Mouse (Mus musculus): ENCODE data around the gene Faah. TPM values are rescaled to one million over a fixed set of nuclear protein-coding genes. Genes with fewer than 3 reads are reported as not detected.
A peak's percentile ranks its signal among the peaks of the same experiment; 100 is the strongest.

Gene Faah
- polyA plus RNA-seq, 1 experiment from 2014 or later = 26.7 TPM

GRCm38 (mm10) chr4:115938276-115939160 lies 79.2 kb downstream of the Faah start:
- H3K4me1 ChIP-seq = peaks cover 32% of the 10 kb centered on the region
- no peaks in the 10 kb centered on the region for H3K36me3 ChIP-seq (replicated peaks)
- peaks cover 82% of the 10 kb centered on the region for H3K27me3 ChIP-seq (replicated peaks)
- H3K4me3 ChIP-seq = peak overlapping the region; percentile 28
- H3K9me3 ChIP-seq = no peaks in the 10 kb centered on the region
- WGBS = 2% methylated on average over 37 of the region's 37 CpGs
- H3K27ac ChIP-seq = no peak overlapping the region
- no peak for ATAC-seq (replicated peaks)
- H3K9ac ChIP-seq = no peak overlapping the region
- H3K4me2 ChIP-seq = peak overlapping the region; percentile 45

DNA sequence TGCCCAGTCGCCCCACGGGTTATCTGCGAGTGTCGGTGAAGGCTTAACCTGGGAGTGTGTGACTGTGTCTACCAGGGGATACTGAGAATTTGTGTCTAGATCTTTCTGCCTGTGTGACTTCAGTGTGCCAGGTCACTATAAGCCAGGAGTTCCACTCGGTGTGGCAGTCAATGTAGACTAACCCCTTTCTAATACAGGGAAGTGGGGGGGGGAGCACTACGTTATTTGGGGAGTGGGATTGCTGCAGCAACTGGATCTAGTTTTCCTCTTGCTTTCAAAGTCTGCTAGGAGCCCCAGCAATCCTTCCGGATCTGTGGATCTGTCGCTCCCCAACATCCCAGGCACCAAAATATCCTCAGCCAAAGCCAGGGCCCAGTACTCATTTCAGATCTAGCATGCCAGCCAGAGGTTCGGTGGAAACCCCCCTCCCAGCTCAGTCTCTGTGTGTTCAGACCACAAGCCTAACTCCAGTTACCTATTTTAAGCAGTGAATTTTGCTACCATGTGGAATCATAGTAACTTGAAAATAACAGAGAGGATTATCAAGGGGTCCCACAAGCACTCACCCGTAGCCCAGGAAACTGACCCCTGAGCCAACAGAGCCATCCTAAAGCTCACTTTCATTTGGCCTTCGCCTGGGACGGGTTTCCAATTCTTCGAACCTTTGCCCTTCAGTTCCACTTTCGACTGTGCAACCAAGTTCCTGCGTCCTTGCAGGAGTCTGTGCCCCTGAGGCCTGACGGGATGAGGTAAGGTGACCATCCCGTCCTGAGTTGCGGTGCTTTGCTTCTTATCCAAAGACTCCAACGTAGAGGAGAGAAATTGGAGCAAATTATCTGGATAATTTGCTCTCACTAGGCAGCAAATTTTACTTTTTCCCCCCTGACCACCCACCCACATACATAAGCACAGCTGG lies 80.4 kb downstream of the Faah start:
- peak overlapping the region; percentile 24 for H3K4me3 ChIP-seq
- WGBS = 8% methylated on average over 19 of the region's 19 CpGs
- H3K4me2 ChIP-seq = peak overlapping the region; percentile 39
- H3K4me1 ChIP-seq = peaks cover 31% of the 10 kb centered on the region
- H3K36me3 ChIP-seq (replicated peaks) = no peaks in the 10 kb centered on the region
- no peaks in the 10 kb centered on the region for H3K9me3 ChIP-seq
- peaks cover 82% of the 10 kb centered on the region for H3K27me3 ChIP-seq (replicated peaks)
- no peak overlapping the region for H3K27ac ChIP-seq
- no peak for ATAC-seq (replicated peaks)
- H3K9ac ChIP-seq = no peak overlapping the region

- Histone ChIP-seq H3K4me3 (peak overlapping the region; percentile 24), H3K9ac (0 out of 2 replicates have a peak overlapping the region, but pooled peaks have one; percentile 8), H3K27ac (no peak overlapping the region), H3K9me3 (no peaks in the 10 kb centered on the region), H3K4me1 (peaks cover 33% of the 10 kb centered on the region), H3K27me3 (replicated peaks) (peaks cover 82% of the 10 kb centered on the region), H3K4me2 (peak overlapping the region; percentile 39), H3K36me3 (replicated peaks) (no peaks in the 10 kb centered on the region)
- no peak for ATAC-seq (replicated peaks)
- 1% methylated on average over 20 of the region's 20 CpGs for WGBS
These were observed 81.1 kb downstream of the Faah start for GRCm38 (mm10) chr4:115936646-115937045.

DNA sequence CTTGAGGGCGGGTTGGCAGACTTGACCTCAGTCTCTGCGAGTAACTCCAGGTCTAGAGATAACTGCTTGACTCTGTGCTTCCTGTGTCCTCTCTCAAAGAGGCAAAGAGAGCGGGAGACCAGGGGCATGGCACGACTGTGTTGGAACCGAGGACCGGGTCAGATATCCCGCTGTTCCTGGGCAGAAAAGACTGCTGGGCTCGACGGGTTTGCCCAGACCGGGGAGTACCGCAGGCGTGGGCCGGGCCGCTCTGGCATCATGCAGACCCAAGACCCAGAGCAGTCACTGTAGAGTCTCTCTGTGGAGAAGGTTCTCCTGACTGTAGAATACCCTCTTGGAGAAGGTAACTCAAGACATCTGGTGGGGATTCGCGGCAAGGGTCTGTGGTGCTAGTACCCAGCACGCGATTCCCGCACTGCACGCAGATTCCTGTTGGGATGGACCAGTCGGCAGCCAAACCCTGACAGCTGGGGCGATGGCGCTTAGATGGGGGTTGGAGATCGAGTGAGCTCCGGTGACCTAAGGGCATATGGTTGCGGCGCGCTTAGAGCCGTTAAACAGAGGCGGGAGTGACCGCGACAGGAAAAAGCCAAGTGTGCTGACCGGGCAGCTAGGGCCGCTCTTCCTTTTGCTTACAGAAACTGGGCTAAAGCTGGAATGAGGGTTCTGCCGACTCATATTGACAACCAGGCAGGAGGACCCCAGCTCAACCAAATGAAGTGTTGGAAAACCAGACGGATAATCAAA lies 81.7 kb downstream of the Faah start:
- WGBS = 6% methylated on average over 36 of the region's 36 CpGs

GRCm38 (mm10) chr4:115931556-115932088 lies 86.1 kb downstream of the Faah start:
- Histone ChIP-seq H3K27ac (no peak overlapping the region), H3K27me3 (replicated peaks) (peaks cover 63% of the 10 kb centered on the region), H3K4me3 (no peak overlapping the region), H3K9me3 (no peaks in the 10 kb centered on the region), H3K9ac (no peak overlapping the region), H3K36me3 (replicated peaks) (no peaks in the 10 kb centered on the region), H3K4me1 (peaks cover 13% of the 10 kb centered on the region), H3K4me2 (no peak overlapping the region; the same call in 1 of the 2 replicates)
- no peak for ATAC-seq (replicated peaks)
- 64% methylated on average over 13 of the region's 13 CpGs for WGBS

More for the DNA sequence above, 81.7 kb downstream of the Faah start:
- Histone ChIP-seq H3K27me3 (replicated peaks) (peaks cover 85% of the 10 kb centered on the region), H3K27ac (no peak overlapping the region), H3K4me3 (peak overlapping the region; percentile 24), H3K4me2 (peak overlapping the region; percentile 39), H3K9ac (no peak overlapping the region), H3K4me1 (peaks cover 34% of the 10 kb centered on the region), H3K9me3 (no peaks in the 10 kb centered on the region), H3K36me3 (replicated peaks) (no peaks in the 10 kb centered on the region)
- ATAC-seq (replicated peaks) = no peak

GRCm38 (mm10) chr4:115927637-115928036 lies 90.1 kb downstream of the Faah start:
- H3K9ac ChIP-seq = no peak overlapping the region
- H3K27ac ChIP-seq = no peak overlapping the region
- no peak overlapping the region for H3K4me2 ChIP-seq
- H3K4me3 ChIP-seq = no peak overlapping the region
- 70% methylated on average over 7 of the region's 7 CpGs for WGBS
- peaks cover 3% of the 10 kb centered on the region; the same call in 1 of the 2 replicates for H3K4me1 ChIP-seq
- peaks cover 27% of the 10 kb centered on the region for H3K27me3 ChIP-seq (replicated peaks)
- H3K36me3 ChIP-seq (replicated peaks) = no peaks in the 10 kb centered on the region
- H3K9me3 ChIP-seq = no peaks in the 10 kb centered on the region
- no peak for ATAC-seq (replicated peaks)

- no peak overlapping the region for H3K4me3 ChIP-seq
- no peak overlapping the region for H3K27ac ChIP-seq
- no peak overlapping the region for H3K9ac ChIP-seq
- H3K27me3 ChIP-seq (replicated peaks) = peaks cover 3% of the 10 kb centered on the region; the same call in 1 of the 2 replicates
- ATAC-seq (replicated peaks) = no peak; the same call in 1 of the 2 replicates
- no peaks in the 10 kb centered on the region for H3K9me3 ChIP-seq
- no peaks in the 10 kb centered on the region for H3K4me1 ChIP-seq
- WGBS = 81% methylated on average over 16 of the region's 16 CpGs
- H3K36me3 ChIP-seq (replicated peaks) = no peaks in the 10 kb centered on the region
- no peak overlapping the region for H3K4me2 ChIP-seq
These were observed 94.4 kb downstream of the Faah start for GRCm38 (mm10) chr4:115923262-115923880.

DNA sequence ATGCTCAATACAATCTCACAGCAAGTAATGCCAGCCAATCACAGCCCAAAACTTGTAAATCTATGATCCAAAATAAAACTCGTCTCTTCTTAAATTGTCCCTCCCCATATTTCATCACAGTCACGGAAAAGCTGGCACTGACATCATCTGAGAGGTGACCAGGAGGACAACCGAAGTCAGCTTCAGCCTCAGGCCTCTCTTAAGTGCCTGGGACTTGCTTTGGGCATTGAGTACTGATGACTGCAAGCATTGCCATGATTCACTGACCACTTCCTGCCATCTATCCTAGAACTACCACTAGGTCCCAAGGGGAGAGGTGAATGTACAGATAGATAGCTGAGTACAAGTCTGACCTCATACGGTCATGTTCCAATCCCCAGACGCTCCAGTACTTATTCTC lies 95.0 kb downstream of the Faah start:
- no peaks in the 10 kb centered on the region for H3K9me3 ChIP-seq
- H3K9ac ChIP-seq = no peak overlapping the region
- H3K27ac ChIP-seq = no peak overlapping the region
- 94% methylated on average over 5 of the region's 5 CpGs for WGBS
- H3K4me2 ChIP-seq = no peak overlapping the region
- ATAC-seq (replicated peaks) = no peak
- H3K27me3 ChIP-seq (replicated peaks) = peaks cover 9% of the 10 kb centered on the region
- no peaks in the 10 kb centered on the region for H3K4me1 ChIP-seq
- H3K4me3 ChIP-seq = no peak overlapping the region
- H3K36me3 ChIP-seq (replicated peaks) = no peaks in the 10 kb centered on the region

DNA sequence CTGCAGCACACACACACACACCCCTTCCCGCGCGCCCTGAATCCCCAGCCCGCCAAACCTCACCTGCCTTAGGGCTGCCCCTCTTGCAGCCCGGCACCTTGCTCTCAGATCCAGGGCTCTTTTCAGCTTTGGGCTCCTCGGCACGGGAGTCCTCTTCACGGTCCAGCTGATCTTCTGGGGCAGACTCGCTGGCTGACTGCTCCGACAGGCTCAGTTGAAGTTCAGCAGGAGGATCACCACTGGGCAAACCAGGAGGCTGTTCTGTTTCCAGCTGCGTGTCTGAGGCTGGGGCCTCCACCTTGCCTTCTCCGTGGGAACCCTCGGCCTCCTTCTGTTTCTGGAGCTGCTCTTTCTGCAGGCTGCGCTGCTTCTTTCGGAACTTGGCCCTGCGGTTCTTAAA lies 97.8 kb downstream of the Faah start:
- no peak for ATAC-seq (replicated peaks)
- no peaks in the 10 kb centered on the region for H3K36me3 ChIP-seq (replicated peaks)
- H3K4me2 ChIP-seq = no peak overlapping the region
- H3K27ac ChIP-seq = no peak overlapping the region
- H3K4me1 ChIP-seq = no peaks in the 10 kb centered on the region
- no peak overlapping the region for H3K4me3 ChIP-seq
- H3K9me3 ChIP-seq = no peaks in the 10 kb centered on the region
- H3K9ac ChIP-seq = no peak overlapping the region
- peaks cover 8% of the 10 kb centered on the region for H3K27me3 ChIP-seq (replicated peaks)
- WGBS = 72% methylated on average over 16 of the region's 16 CpGs
